Mouse (Mus musculus): ENCODE data around the gene Prkci. TPM values are rescaled to one million over a fixed set of nuclear protein-coding genes. Genes with fewer than 3 reads are reported as not detected.
A peak's percentile ranks its signal among the peaks of the same experiment; 100 is the strongest.

The Prkci gene
- polyA plus RNA-seq, 1 experiment, result 10.8 TPM

DNA sequence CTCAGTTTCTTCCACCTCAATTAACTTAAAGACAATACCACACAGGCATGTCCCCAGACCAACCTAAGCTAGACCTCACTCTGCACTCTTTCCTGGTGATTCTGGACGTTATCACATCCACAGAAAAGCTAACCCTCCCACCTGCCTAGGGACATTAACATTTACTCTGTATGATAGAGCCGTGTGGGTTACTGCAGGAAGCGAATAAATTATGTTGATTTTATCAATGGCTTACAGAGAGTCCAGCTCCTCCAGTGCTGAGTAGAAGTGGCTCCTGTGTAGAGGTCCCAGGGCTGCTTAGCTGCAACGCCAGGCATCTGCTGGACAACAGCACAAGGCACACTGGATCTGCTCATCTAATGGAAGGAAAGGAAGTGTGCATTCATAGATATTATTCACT lies 22.1 kb downstream of the Prkci start:
- H3ac ChIP-seq (ENCODE audit: control insufficient read depth, insufficient read length), result no peak overlapping the region

DNA sequence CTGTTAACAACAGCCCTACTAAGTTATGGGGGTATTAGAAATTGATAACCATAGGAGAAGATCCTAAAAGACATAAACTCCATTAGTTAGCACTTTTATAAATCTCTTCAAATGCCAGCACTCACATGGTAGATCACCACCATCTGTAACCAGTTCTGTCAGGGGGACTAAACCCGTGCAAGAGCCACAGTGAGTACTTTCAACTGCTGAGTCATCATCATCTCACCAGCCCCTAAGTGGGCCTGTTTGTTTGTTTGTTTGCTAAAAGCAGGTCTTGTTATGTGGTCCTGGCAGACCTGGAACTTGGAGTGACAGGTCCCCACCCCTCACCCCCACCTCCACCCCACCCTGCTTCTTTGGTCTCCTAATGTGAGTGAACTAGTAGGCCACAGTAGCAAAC lies 23.7 kb downstream of the Prkci start:
- TF ChIP-seq MAX (IDR thresholded peaks at IDR 0.05; ENCODE audit: low read depth) (no peak), CEBPB (IDR thresholded peaks at IDR 0.05; ENCODE audit: insufficient read depth, poor library complexity, severe bottlenecking) (no peak), SRF (IDR thresholded peaks at IDR 0.05; ENCODE audit: control insufficient read depth, insufficient read length, low read depth) (no peak), MYOD1 (IDR thresholded peaks at IDR 0.05; ENCODE audit: control insufficient read depth in 1 of 3, insufficient read length in 2 of 3, low read depth in 2 of 3) (no peak), TCF12 (IDR thresholded peaks at IDR 0.05; ENCODE audit: insufficient read depth, poor library complexity, severe bottlenecking) (no peak), REST (IDR thresholded peaks at IDR 0.05; ENCODE audit: insufficient read depth, insufficient read length) (no peak), MYOG (IDR thresholded peaks at IDR 0.05; ENCODE audit: control insufficient read depth in 1 of 3, insufficient read depth in 1 of 3, insufficient read length in 2 of 3, low read depth in 2 of 3) (no peak), TCF3 (IDR thresholded peaks at IDR 0.05; ENCODE audit: insufficient read length, low read depth) (no peak), POLR2AphosphoS2 (IDR thresholded peaks at IDR 0.05; ENCODE audit: insufficient read length, low read depth) (no peak), USF1 (IDR thresholded peaks at IDR 0.05; ENCODE audit: low read depth) (no peak), E2F4 (IDR thresholded peaks at IDR 0.05; ENCODE audit: insufficient read depth) (no peak), POLR2A (IDR thresholded peaks at IDR 0.05; ENCODE audit: insufficient read length, low read depth) (no peak)
- no peaks in the 10 kb centered on the region for H3K36me3 ChIP-seq (ENCODE audit: control insufficient read depth, insufficient read depth)

More for the DNA sequence above, 22.1 kb downstream of the Prkci start:
- no peaks in the 10 kb centered on the region for H3K27me3 ChIP-seq (ENCODE audit: control insufficient read depth, insufficient read depth, insufficient read length)
- no peaks in the 10 kb centered on the region for H3K36me3 ChIP-seq (ENCODE audit: control insufficient read depth, insufficient read depth)
- TF ChIP-seq USF1 (IDR thresholded peaks at IDR 0.05; ENCODE audit: low read depth) (no peak), E2F4 (IDR thresholded peaks at IDR 0.05; ENCODE audit: insufficient read depth) (no peak)
- H3K4me3 ChIP-seq, result no peak overlapping the region
- H3K4me2 ChIP-seq (ENCODE audit: low read depth), result no peak overlapping the region
- peaks cover 53% of the 10 kb centered on the region for H3K79me2 ChIP-seq (ENCODE audit: control insufficient read depth, insufficient read depth)

DNA sequence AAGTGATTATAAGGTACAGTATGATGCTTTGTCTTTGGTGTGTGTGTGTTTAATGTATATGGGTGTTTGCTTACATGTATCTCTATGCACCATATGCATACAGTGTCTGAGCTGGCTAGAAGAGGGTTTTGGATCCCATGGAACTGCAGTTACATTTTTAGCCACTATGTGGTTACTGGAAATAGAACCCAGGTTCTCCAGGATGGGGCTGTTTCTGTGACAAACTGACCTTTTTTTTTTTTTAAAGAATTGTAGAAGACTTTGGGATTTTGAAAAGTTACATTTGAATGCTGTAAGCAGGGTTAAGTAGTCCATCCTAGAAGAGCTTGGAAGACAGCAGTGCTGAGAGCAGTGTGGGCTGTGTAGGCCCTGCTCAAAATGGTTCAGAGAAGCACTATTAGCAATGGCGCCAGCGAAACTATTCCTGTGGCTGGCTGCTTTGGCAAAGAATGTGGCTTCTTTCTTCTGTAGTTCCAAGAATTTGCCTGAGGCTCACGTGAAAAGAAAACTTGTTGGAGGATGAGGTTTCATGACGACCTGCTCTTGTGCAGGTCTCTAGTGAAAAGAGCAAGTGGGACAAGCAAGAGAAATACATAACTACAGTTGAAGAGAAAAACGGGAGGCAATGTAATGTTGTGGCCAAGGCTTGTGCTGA lies 24.4 kb downstream of the Prkci start:
- no peak overlapping the region for H3K4me2 ChIP-seq (ENCODE audit: low read depth)

More for the DNA sequence above, 23.7 kb downstream of the Prkci start:
- Histone ChIP-seq H3K4me2 (ENCODE audit: low read depth) (no peak overlapping the region), H3K79me2 (ENCODE audit: control insufficient read depth, insufficient read depth) (peaks cover 37% of the 10 kb centered on the region), H3K27me3 (ENCODE audit: control insufficient read depth, insufficient read depth, insufficient read length) (no peaks in the 10 kb centered on the region), H3ac (ENCODE audit: control insufficient read depth, insufficient read length) (no peak overlapping the region), H3K4me3 (no peak overlapping the region)

DNA sequence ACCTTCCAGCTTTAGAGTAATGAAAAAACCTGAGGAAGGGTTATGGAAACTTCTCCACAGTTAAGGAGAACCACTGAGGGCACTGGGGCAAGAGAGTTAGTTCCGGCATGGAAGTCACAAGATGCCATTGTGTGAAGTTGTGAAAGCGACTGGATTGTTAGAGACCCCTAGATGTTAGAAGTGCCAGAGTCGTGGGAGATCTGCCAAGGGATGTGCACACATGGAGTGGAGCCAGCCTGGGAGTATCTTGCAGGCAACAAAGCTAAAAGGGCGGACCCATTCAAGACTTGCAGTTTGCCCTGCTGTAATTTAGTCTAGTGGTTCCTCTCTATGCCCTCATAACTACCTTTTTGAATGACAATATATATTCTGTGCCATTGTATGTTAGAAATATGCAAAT lies 25.1 kb downstream of the Prkci start:
- Histone ChIP-seq H3K4me2 (ENCODE audit: low read depth) (no peak overlapping the region), H3K27me3 (ENCODE audit: control insufficient read depth, insufficient read depth, insufficient read length) (no peaks in the 10 kb centered on the region), H3K36me3 (ENCODE audit: control insufficient read depth, insufficient read depth) (no peaks in the 10 kb centered on the region), H3K79me2 (ENCODE audit: control insufficient read depth, insufficient read depth) (peaks cover 24% of the 10 kb centered on the region), H3K4me3 (no peak overlapping the region), H3ac (ENCODE audit: control insufficient read depth, insufficient read length) (no peak overlapping the region)
- TF ChIP-seq USF1 (IDR thresholded peaks at IDR 0.05; ENCODE audit: low read depth) (no peak), SRF (IDR thresholded peaks at IDR 0.05; ENCODE audit: control insufficient read depth, insufficient read length, low read depth) (no peak), POLR2A (IDR thresholded peaks at IDR 0.05; ENCODE audit: insufficient read length, low read depth) (no peak)

More for the DNA sequence above, 24.4 kb downstream of the Prkci start:
- no peaks in the 10 kb centered on the region for H3K27me3 ChIP-seq (ENCODE audit: control insufficient read depth, insufficient read depth, insufficient read length)
- no peak overlapping the region for H3K4me3 ChIP-seq
- TF ChIP-seq TCF3 (IDR thresholded peaks at IDR 0.05; ENCODE audit: insufficient read length, low read depth) (no peak), E2F4 (IDR thresholded peaks at IDR 0.05; ENCODE audit: insufficient read depth) (no peak), SRF (IDR thresholded peaks at IDR 0.05; ENCODE audit: control insufficient read depth, insufficient read length, low read depth) (no peak), USF1 (IDR thresholded peaks at IDR 0.05; ENCODE audit: low read depth) (no peak), TCF12 (IDR thresholded peaks at IDR 0.05; ENCODE audit: insufficient read depth, poor library complexity, severe bottlenecking) (no peak), CEBPB (IDR thresholded peaks at IDR 0.05; ENCODE audit: insufficient read depth, poor library complexity, severe bottlenecking) (no peak), MAX (IDR thresholded peaks at IDR 0.05; ENCODE audit: low read depth) (no peak), MYOD1 (IDR thresholded peaks at IDR 0.05; ENCODE audit: control insufficient read depth in 1 of 3, insufficient read length in 2 of 3, low read depth in 2 of 3) (no peak), REST (IDR thresholded peaks at IDR 0.05; ENCODE audit: insufficient read depth, insufficient read length) (no peak), MYOG (IDR thresholded peaks at IDR 0.05; ENCODE audit: control insufficient read depth in 1 of 3, insufficient read depth in 1 of 3, insufficient read length in 2 of 3, low read depth in 2 of 3) (no peak), POLR2A (IDR thresholded peaks at IDR 0.05; ENCODE audit: insufficient read length, low read depth) (no peak), POLR2AphosphoS2 (IDR thresholded peaks at IDR 0.05; ENCODE audit: insufficient read length, low read depth) (no peak)
- peaks cover 30% of the 10 kb centered on the region for H3K79me2 ChIP-seq (ENCODE audit: control insufficient read depth, insufficient read depth)
- no peak overlapping the region for H3ac ChIP-seq (ENCODE audit: control insufficient read depth, insufficient read length)
- H3K36me3 ChIP-seq (ENCODE audit: control insufficient read depth, insufficient read depth), result no peaks in the 10 kb centered on the region

DNA sequence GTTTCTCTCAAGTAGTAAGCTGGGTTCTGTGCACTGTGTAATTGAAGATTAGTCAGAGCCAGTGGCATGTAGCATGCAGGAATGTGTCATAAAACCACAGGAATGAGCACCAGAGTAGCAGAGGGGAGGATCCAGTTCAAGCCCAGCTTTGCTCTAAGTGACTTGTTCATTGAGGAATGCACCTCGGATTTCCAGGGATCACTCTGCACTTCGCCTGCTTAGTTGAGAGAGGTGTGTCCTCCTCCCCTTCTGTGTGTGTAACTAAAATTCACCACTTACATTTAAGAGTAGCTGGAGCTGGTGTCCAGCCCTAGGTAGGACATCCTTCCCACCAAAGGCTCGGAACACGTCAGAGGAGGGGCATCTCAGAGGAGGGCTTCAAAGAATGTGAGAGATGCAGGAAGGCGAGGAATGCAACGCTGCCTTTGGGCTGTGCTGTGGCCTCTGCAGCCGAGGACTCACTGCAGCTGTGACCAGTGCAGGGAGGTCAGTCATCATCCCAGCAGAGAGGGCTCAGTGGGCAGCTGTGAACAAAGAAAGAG lies 27.4 kb downstream of the Prkci start:
- Histone ChIP-seq H3K27me3 (ENCODE audit: control insufficient read depth, insufficient read depth, insufficient read length) (no peaks in the 10 kb centered on the region), H3ac (ENCODE audit: control insufficient read depth, insufficient read length) (no peak overlapping the region), H3K36me3 (ENCODE audit: control insufficient read depth, insufficient read depth) (no peaks in the 10 kb centered on the region), H3K4me2 (ENCODE audit: low read depth) (peak overlapping the region; percentile 80), H3K4me3 (no peak overlapping the region), H3K79me2 (ENCODE audit: control insufficient read depth, insufficient read depth) (peaks cover 9% of the 10 kb centered on the region)
- no peak for TF ChIP-seq REST (IDR thresholded peaks at IDR 0.05; ENCODE audit: insufficient read depth, insufficient read length)
- TF ChIP-seq E2F4 (IDR thresholded peaks at IDR 0.05; ENCODE audit: insufficient read depth), result no peak
- TF ChIP-seq POLR2AphosphoS2 (IDR thresholded peaks at IDR 0.05; ENCODE audit: insufficient read length, low read depth), result no peak
- peak; percentile 7 to 88 (median 81) for TF ChIP-seq MYOD1 (IDR thresholded peaks at IDR 0.05; ENCODE audit: control insufficient read depth in 1 of 3, insufficient read length in 2 of 3, low read depth in 2 of 3)
- peak; percentile 43 for TF ChIP-seq TCF3 (IDR thresholded peaks at IDR 0.05; ENCODE audit: insufficient read length, low read depth)
- no peak for TF ChIP-seq SRF (IDR thresholded peaks at IDR 0.05; ENCODE audit: control insufficient read depth, insufficient read length, low read depth)
- TF ChIP-seq MYOG (IDR thresholded peaks at IDR 0.05; ENCODE audit: control insufficient read depth in 1 of 3, insufficient read depth in 1 of 3, insufficient read length in 2 of 3, low read depth in 2 of 3), result peak in 2 of 3 experiments; percentile 84 to 94
- 0 out of 2 replicates have a peak, but pooled peaks have one; percentile 28 for TF ChIP-seq CEBPB (IDR thresholded peaks at IDR 0.05; ENCODE audit: insufficient read depth, poor library complexity, severe bottlenecking)
- TF ChIP-seq USF1 (IDR thresholded peaks at IDR 0.05; ENCODE audit: low read depth), result no peak
- no peak for TF ChIP-seq POLR2A (IDR thresholded peaks at IDR 0.05; ENCODE audit: insufficient read length, low read depth)
